Mouse (Mus musculus) C2C12 (cell line): ENCODE measurements around the gene Bmper.

Experiments
- CTCF ChIP-seq: IDR thresholded peaks from one replicate; pipeline ENCODE4 v1.5.1; 2011; ENCODE audit not compliant: control insufficient read depth, insufficient read depth, insufficient read length
- FOSL1 ChIP-seq: IDR thresholded peaks from one replicate; pipeline ENCODE4 v1.8.0; 2011; ENCODE audit warnings: mild to moderate bottlenecking, low read length; ENCODE audit not compliant: poor library complexity, insufficient read depth, severe bottlenecking

GRCm38 (mm10) chr9:23205304-23205703, 17.6 kb upstream of the Bmper start:
- no peak for TF ChIP-seq FOSL1
- no peak for TF ChIP-seq CTCF
